Mouse (Mus musculus) G1E (cell line): ENCODE measurements around the gene Gm45062. TPM values are rescaled to one million over a fixed set of nuclear protein-coding genes. Genes with fewer than 3 reads are reported as not detected.
A peak's percentile ranks its signal among the peaks of the same experiment; 100 is the strongest.

ENCODE experiments used
- ATAC-seq: 2 replicates; pipeline ENCODE4 v1.8.0; 2016; ENCODE audit warnings: mild to moderate bottlenecking; ENCODE audit not compliant: insufficient number of reproducible peaks, poor library complexity, low FRiP score, severe bottlenecking; ENCODE audit errors: extremely low read depth
- DNase-seq: peaks from one replicate; pipeline ENCODE4 v3.0.0; 2012; ENCODE audit warnings: low spot score
- H3K27me3 ChIP-seq: 2 replicates; pipeline ENCODE4 v1.6.1; 2012; ENCODE audit warnings: mild to moderate bottlenecking, low read length, inconsistent platforms; ENCODE audit not compliant: insufficient read depth
- H3K36me3 ChIP-seq: replicated peaks from 2 replicates; pipeline ENCODE3; 2012; ENCODE audit warnings: mild to moderate bottlenecking, inconsistent platforms
- H3K4me1 ChIP-seq: 2 replicates; pipeline ENCODE4 v1.6.1; 2012; ENCODE audit warnings: low read depth, low read length, inconsistent platforms, mixed read lengths; ENCODE audit not compliant: insufficient read depth
- H3K4me3 ChIP-seq: 2 replicates; pipeline ENCODE4 v1.5.1; 2012; ENCODE audit warnings: low read depth, mild to moderate bottlenecking, inconsistent platforms, low read length, moderate library complexity, mixed read lengths
- H3K9me3 ChIP-seq: replicated peaks from 2 replicates; pipeline ENCODE4 v1.6.1; 2012; ENCODE audit warnings: inconsistent platforms
- CTCF ChIP-seq: IDR thresholded peaks from 2 replicates; pipeline ENCODE4 v1.5.1; 2012; ENCODE audit warnings: low read depth, low read length, inconsistent platforms, mixed read lengths
- GATA1 ChIP-seq: IDR thresholded peaks from 2 replicates; pipeline ENCODE4 v1.6.1; 2012; ENCODE audit warnings: borderline replicate concordance, low read length, inconsistent platforms, mixed read lengths
- GATA2 ChIP-seq: IDR thresholded peaks from 2 replicates; pipeline ENCODE4 v1.6.1; 2012; ENCODE audit warnings: low read depth, low read length, inconsistent platforms, borderline replicate concordance
- POLR2AphosphoS5 ChIP-seq: IDR thresholded peaks from 2 replicates; pipeline ENCODE4 v1.6.1; 2012; ENCODE audit warnings: low read depth, low read length, inconsistent platforms; ENCODE audit not compliant: insufficient replicate concordance
- TAL1 ChIP-seq: conservative IDR thresholded peaks from 2 replicates; pipeline ENCODE4 v1.6.1; 2012; ENCODE audit warnings: low read depth, low read length, inconsistent platforms, mixed read lengths
- polyA plus RNA-seq: library from polyadenylated mRNA; stranded (reverse); fragments of >175 nt; gene quantifications from 2 replicates; pipeline ENCODE4 v1.2.3, GENCODE M21; 2012
- total RNA-seq, 2 experiments: library from RNA; stranded (forward) in 1 of 2; stranded (reverse) in 1 of 2; fragments of 200-1000 nt in 1 of 2; fragments of >200 nt in 1 of 2; fragmentation: Nextera tagmentation in 1 of 2; gene quantifications; 2 replicates each; pipeline ENCODE4 v1.2.3; 2014 to 2017

Gm45062 gene
- total and polyA plus RNA-seq, 3 experiments, result 57.6 to 88.3 TPM; not detected in 1

- Histone ChIP-seq H3K4me3 (no peak overlapping the region), H3K36me3 (peaks cover 2% of the 10 kb centered on the region), H3K27me3 (no peaks in the 10 kb centered on the region), H3K4me1 (peaks cover 33% of the 10 kb centered on the region), H3K9me3 (no peaks in the 10 kb centered on the region)
- TF ChIP-seq GATA2 (no peak), TAL1 (no peak), POLR2AphosphoS5 (no peak), CTCF (no peak), GATA1 (no peak)
- ATAC-seq (no peak), DNase-seq (no peak)
Observed at GRCm38 (mm10) chr6:8390935-8391334, 131.7 kb downstream of the Gm45062 start.

DNA sequence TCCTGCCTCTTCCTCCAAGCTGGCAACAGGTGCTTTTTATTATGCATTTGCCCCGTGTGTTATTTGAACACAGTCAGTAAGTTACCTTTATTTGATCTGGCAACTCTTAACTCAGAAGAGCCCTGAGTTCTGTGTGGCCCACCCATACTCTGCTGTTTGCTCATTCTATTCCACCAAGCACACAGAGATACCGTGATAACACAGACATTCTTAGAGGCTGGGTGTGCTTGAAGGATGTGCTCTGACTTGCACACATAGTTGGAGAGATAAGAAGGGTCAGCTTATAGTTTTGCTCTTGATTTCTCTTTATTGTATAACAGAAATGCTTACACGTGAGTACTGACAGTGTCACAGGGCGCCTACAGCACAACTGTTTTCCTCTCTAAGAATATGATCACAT, 133.8 kb downstream of the Gm45062 start:
- TF ChIP-seq POLR2AphosphoS5 (no peak), GATA1 (no peak), TAL1 (no peak), GATA2 (no peak), CTCF (no peak)
- no peaks in the 10 kb centered on the region for H3K9me3 ChIP-seq
- H3K4me1 ChIP-seq, result peaks cover 44% of the 10 kb centered on the region
- DNase-seq (no peak), ATAC-seq (peak; percentile 63)
- no peaks in the 10 kb centered on the region for H3K27me3 ChIP-seq
- H3K4me3 ChIP-seq, result no peak overlapping the region; the same call in 1 of the 2 replicates
- H3K36me3 ChIP-seq, result peaks cover 8% of the 10 kb centered on the region

DNA sequence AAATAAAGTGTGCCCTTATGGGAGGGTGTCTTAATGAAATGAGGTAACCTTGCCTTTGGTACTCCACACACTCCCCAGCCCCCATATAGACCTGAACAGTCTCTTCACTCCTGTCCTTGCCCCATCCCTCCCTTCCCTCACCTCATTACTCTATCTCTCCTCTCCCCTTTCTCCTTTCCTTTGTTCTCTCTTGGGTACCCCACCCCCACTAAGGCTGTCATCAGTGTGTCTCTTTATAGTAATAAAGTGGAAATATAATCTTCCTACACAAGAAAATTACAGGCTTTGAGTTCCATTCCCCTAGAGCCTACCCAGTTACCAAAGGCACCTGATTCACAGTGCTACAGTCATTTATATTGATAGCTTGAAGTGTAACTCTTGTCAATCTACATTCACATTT, 134.8 kb downstream of the Gm45062 start:
- TF ChIP-seq POLR2AphosphoS5, result no peak
- TF ChIP-seq CTCF, result no peak
- no peak for TF ChIP-seq GATA1
- no peak for TF ChIP-seq GATA2
- TF ChIP-seq TAL1, result no peak
- H3K36me3 ChIP-seq, result peaks cover 12% of the 10 kb centered on the region
- no peaks in the 10 kb centered on the region for H3K27me3 ChIP-seq
- ATAC-seq (no peak), DNase-seq (no peak)
- peaks cover 44% of the 10 kb centered on the region for H3K4me1 ChIP-seq
- no peaks in the 10 kb centered on the region for H3K9me3 ChIP-seq
- no peak overlapping the region for H3K4me3 ChIP-seq

DNA sequence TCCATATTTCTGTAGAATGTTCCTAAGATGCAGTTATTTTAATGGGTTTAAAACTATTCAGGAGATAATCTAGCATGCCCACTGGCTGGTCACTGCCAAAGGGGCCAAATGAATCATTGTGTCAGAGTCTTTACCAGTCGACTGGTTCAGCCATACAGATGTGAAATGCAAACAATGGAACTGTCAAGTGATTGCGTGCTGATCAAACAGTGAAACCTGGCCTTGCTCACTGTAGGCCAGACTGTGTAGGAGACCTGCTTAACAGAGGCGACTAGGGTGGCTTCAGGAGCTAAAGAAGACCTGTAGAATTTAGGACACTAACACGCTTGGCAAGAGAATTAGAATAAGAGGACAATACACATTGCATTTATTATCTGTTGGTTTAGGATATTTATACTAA, 135.8 kb downstream of the Gm45062 start:
- Histone ChIP-seq H3K36me3 (peaks cover 9% of the 10 kb centered on the region), H3K4me1 (peaks cover 44% of the 10 kb centered on the region), H3K27me3 (no peaks in the 10 kb centered on the region), H3K9me3 (no peaks in the 10 kb centered on the region), H3K4me3 (no peak overlapping the region)
- DNase-seq, result no peak
- no peak for ATAC-seq
- TF ChIP-seq POLR2AphosphoS5 (no peak), TAL1 (no peak), GATA2 (no peak), CTCF (no peak), GATA1 (no peak)

- DNase-seq, result no peak
- no peak for TF ChIP-seq GATA1
- TF ChIP-seq GATA2, result no peak
- TF ChIP-seq TAL1, result no peak
- no peak for TF ChIP-seq POLR2AphosphoS5
- no peak for TF ChIP-seq CTCF
- no peak for ATAC-seq
Observed at GRCm38 (mm10) chr6:8397252-8397651, 138.0 kb downstream of the Gm45062 start.

DNA sequence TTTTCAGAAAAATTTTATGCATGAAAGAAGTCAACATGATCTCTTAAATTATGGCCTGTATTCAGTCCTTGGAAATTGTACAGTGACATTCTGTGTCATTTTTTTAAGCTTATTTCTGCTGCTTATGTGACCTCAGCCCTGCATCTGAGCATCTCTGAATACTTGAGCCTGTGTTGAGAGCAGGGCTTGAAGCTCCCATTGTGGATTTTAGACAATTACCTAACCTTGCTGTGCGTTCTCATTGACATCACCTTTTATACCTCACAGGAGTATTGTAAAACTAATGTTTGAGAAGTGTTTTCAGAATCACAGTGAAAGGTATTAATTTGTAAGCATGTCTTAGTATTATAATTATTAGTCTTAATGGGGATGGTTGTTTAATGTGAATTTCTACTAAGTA, 140.5 kb downstream of the Gm45062 start:
- no peak for TF ChIP-seq POLR2AphosphoS5
- TF ChIP-seq TAL1, result no peak
- Histone ChIP-seq H3K4me1 (peaks cover 26% of the 10 kb centered on the region), H3K4me3 (no peak overlapping the region), H3K27me3 (no peaks in the 10 kb centered on the region), H3K9me3 (no peaks in the 10 kb centered on the region), H3K36me3 (peaks cover 24% of the 10 kb centered on the region)
- DNase-seq (no peak), ATAC-seq (no peak)

More at GRCm38 (mm10) chr6:8397252-8397651, 138.0 kb downstream of the Gm45062 start:
- H3K9me3 ChIP-seq, result no peaks in the 10 kb centered on the region
- H3K4me1 ChIP-seq, result peaks cover 36% of the 10 kb centered on the region
- H3K4me3 ChIP-seq, result no peak overlapping the region
- peaks cover 15% of the 10 kb centered on the region for H3K36me3 ChIP-seq
- H3K27me3 ChIP-seq, result no peaks in the 10 kb centered on the region

GRCm38 (mm10) chr6:8403127-8403526, 143.9 kb downstream of the Gm45062 start:
- Histone ChIP-seq H3K27me3 (no peaks in the 10 kb centered on the region), H3K4me1 (peaks cover 17% of the 10 kb centered on the region), H3K9me3 (no peaks in the 10 kb centered on the region), H3K4me3 (no peak overlapping the region), H3K36me3 (peaks cover 25% of the 10 kb centered on the region)
- DNase-seq, result no peak
- no peak for ATAC-seq
- TF ChIP-seq GATA1 (no peak), CTCF (no peak)
